ENCODE assay signal across 12 mouse cellular contexts in genomic region chr9:95783646-95784293, GRCm38 (mm10). TPM values are rescaled to one million over a fixed set of nuclear protein-coding genes. Genes with fewer than 3 reads are reported as not detected.
DNase-seq lines count a peak whose midpoint lies in the region; ATAC-seq lines count a peak whose summit lies in the region.
"Had no signal": no experiment of that assay in that cellular context is flagged by ENCODE, and none has a peak within 500 bp of the region (broad histone marks: within the 10 kb centered on the region; RNA-seq: fewer than 3 reads in every experiment).

No protein-coding gene starts in this region.

- no peaks in the 10 kb centered on the region for H3K9me3 ChIP-seq in embryonic facial prominence, embryonic 13.5 days
- H3K9me3 ChIP-seq in midbrain, embryonic 14.5 days (ENCODE audit: control insufficient read depth, low read length), result no peaks in the 10 kb centered on the region
- H3K9me3 ChIP-seq: midbrain, embryonic 12.5 days; neural tube, embryonic 15.5 days had no signal

- ATAC-seq in embryonic facial prominence, embryonic 13.5 days (ENCODE audit: insufficient number of reproducible peaks, insufficient read depth, low FRiP score, low TSS enrichment, low read depth), result 0 out of 2 replicates have a peak, but pooled peaks have one; percentile 26
- no peak for ATAC-seq in midbrain, embryonic 14.5 days (ENCODE audit: low FRiP score, low TSS enrichment)
- ATAC-seq: liver, postnatal 0 days had no signal

- H3K4me1 ChIP-seq in embryonic facial prominence, embryonic 13.5 days, result no peaks in the 10 kb centered on the region
- H3K4me1 ChIP-seq in midbrain, embryonic 14.5 days (ENCODE audit: control insufficient read depth, insufficient read depth, low read length), result no peaks in the 10 kb centered on the region
- H3K4me1 ChIP-seq: midbrain, embryonic 12.5 days; neural tube, embryonic 15.5 days had no signal

- WGBS in embryonic facial prominence, embryonic 13.5 days, result 74% methylated on average over 17 of the region's 17 CpGs
- WGBS in midbrain, embryonic 14.5 days, result 77% methylated on average over 17 of the region's 17 CpGs

- H3K4me3 ChIP-seq in embryonic facial prominence, embryonic 13.5 days, result no peak overlapping the region
- H3K4me3 ChIP-seq in midbrain, embryonic 14.5 days (replicated peaks; ENCODE audit: low read depth, low read length), result no peak overlapping the region
- H3K4me3 ChIP-seq: midbrain, embryonic 12.5 days; neural tube, embryonic 15.5 days had no signal

- H3K27me3 ChIP-seq in embryonic facial prominence, embryonic 13.5 days, result no peaks in the 10 kb centered on the region
- H3K27me3 ChIP-seq in midbrain, embryonic 14.5 days (ENCODE audit: control insufficient read depth, insufficient read depth, low read length), result no peaks in the 10 kb centered on the region
- H3K27me3 ChIP-seq: midbrain, embryonic 12.5 days; neural tube, embryonic 15.5 days had no signal

- DNase-seq in frontal cortex, adult 2 months (ENCODE audit: extremely low spot score in 1 of 2, low spot score in 1 of 2), result peak; percentile 25 to 52
- DNase-seq in frontal cortex, postnatal 25 days (ENCODE audit: low spot score in 2 of 2), result no peak
- DNase-seq in layer of hippocampus, adult 11-12 months (ENCODE audit: low spot score), result peak; percentile 11
- DNase-seq in layer of hippocampus, postnatal 14 days (ENCODE audit: low spot score in 2 of 2), result no peak
- peak; percentile 85 for DNase-seq in A20 (ENCODE audit: low read depth, low spot score)
- DNase-seq in cerebellum, adult 8-10 months, result no peak
- no peak for DNase-seq in midbrain, embryonic 14.5 days
- DNase-seq: cerebellum, adult 2 months; liver, postnatal 0 days had no signal

- no peaks in the 10 kb centered on the region for H3K36me3 ChIP-seq in embryonic facial prominence, embryonic 13.5 days
- H3K36me3 ChIP-seq in midbrain, embryonic 14.5 days (ENCODE audit: control insufficient read depth, insufficient read depth, low read length), result no peaks in the 10 kb centered on the region
- H3K36me3 ChIP-seq: midbrain, embryonic 12.5 days; neural tube, embryonic 15.5 days had no signal

- no peak overlapping the region for H3K27ac ChIP-seq in embryonic facial prominence, embryonic 13.5 days
- H3K27ac ChIP-seq in midbrain, embryonic 14.5 days (replicated peaks; ENCODE audit: low read depth, low read length), result no peak overlapping the region
- H3K27ac ChIP-seq: midbrain, embryonic 12.5 days; neural tube, embryonic 15.5 days had no signal

- no peak overlapping the region for H3K9ac ChIP-seq in embryonic facial prominence, embryonic 13.5 days
- H3K9ac ChIP-seq in midbrain, embryonic 14.5 days (replicated peaks; ENCODE audit: low read length), result no peak overlapping the region
- H3K9ac ChIP-seq: liver, postnatal 0 days; midbrain, embryonic 12.5 days; neural tube, embryonic 15.5 days had no signal

- H3K4me2 ChIP-seq in embryonic facial prominence, embryonic 13.5 days, result no peak overlapping the region
- no peak overlapping the region for H3K4me2 ChIP-seq in midbrain, embryonic 14.5 days (ENCODE audit: low read length)
- H3K4me2 ChIP-seq: midbrain, embryonic 12.5 days; neural tube, embryonic 15.5 days had no signal

RNA-seq across cellular contexts. Expression of gene Trpc1, which starts 33.6 kb away (rescaled TPM):
- polyA plus RNA-seq in frontal cortex, adult 2 months (2012; rRNA removed), result 19.4 and 22.4 TPM in 2 replicates
- total RNA-seq in layer of hippocampus, postnatal 14 days (2021), result 10 to 100 TPM; 47.9 to 48.5 TPM
- 2.0 and 2.7 TPM in 2 replicates for polyA plus RNA-seq in embryonic facial prominence, embryonic 13.5 days (2015; fragmentation: Nextera tagmentation; extraction: Ambion mirVana)
- 10.1 and 10.5 TPM in 2 replicates for polyA plus RNA-seq in midbrain, embryonic 14.5 days (2014; fragmentation: Nextera tagmentation; extraction: Ambion mirVana)

Comparison
In these comparisons a context has a peak if more than half of its experiments do, and no peak if none do; other contexts are left out.
1. DNase-seq: peak in frontal cortex, adult 2 months (2 of 2), layer of hippocampus, adult 11-12 months (single experiment) and A20 (single experiment); none in frontal cortex, postnatal 25 days (0 of 2), layer of hippocampus, postnatal 14 days (0 of 2), cerebellum, adult 8-10 months (single experiment) and midbrain, embryonic 14.5 days (single experiment).